Mouse (Mus musculus) forebrain, embryonic 13.5 days (tissue): ENCODE measurements around the gene Fastkd5. TPM values are rescaled to one million over a fixed set of nuclear protein-coding genes. Genes with fewer than 3 reads are reported as not detected.
A peak's percentile ranks its signal among the peaks of the same experiment; 100 is the strongest.

Experiments
- ATAC-seq: fragments of 200-750 bp; cut with Nextera tagmentation; 2 replicates; pipeline ENCODE4 v1.8.0; 2017
- H3K27ac ChIP-seq: fragments of 300-500 bp; sonication (generic); 2 replicates; pipeline ENCODE4 v1.5.1; 2015; ENCODE audit warnings: inconsistent platforms, mild to moderate bottlenecking, moderate library complexity
- H3K27me3 ChIP-seq: fragments of 300-500 bp; sonication (generic); 2 replicates; pipeline ENCODE4 v1.6.1; 2015; ENCODE audit warnings: mild to moderate bottlenecking, inconsistent platforms
- H3K36me3 ChIP-seq: fragments of 300-500 bp; sonication (generic); 2 replicates; pipeline ENCODE4 v1.6.1; 2015; ENCODE audit warnings: mild to moderate bottlenecking, inconsistent platforms; ENCODE audit not compliant: poor library complexity, severe bottlenecking
- H3K4me1 ChIP-seq: fragments of 300-500 bp; sonication (generic); 2 replicates; pipeline ENCODE4 v1.6.1; 2015; ENCODE audit warnings: inconsistent platforms
- H3K4me2 ChIP-seq: fragments of 300-500 bp; sonication (generic); 2 replicates; pipeline ENCODE4 v1.6.1; 2015; ENCODE audit warnings: inconsistent platforms, mild to moderate bottlenecking, moderate library complexity
- H3K4me3 ChIP-seq: fragments of 300-500 bp; sonication (generic); 2 replicates; pipeline ENCODE4 v1.5.1; 2015; ENCODE audit warnings: mild to moderate bottlenecking, inconsistent platforms
- H3K9ac ChIP-seq: fragments of 300-500 bp; sonication (generic); 2 replicates; pipeline ENCODE4 v1.6.1; 2015; ENCODE audit warnings: mild to moderate bottlenecking, inconsistent platforms
- H3K9me3 ChIP-seq: fragments of 300-500 bp; sonication (generic); replicated peaks from 2 replicates; pipeline ENCODE4 v1.6.1; 2016; ENCODE audit warnings: inconsistent platforms
- WGBS: fragments of 180-500 bp; shearing (Covaris S2); methylation state at CpG from one replicate; pipeline ENCODE4 v1.1.7; 2015; 5-methylcytosine and 5-hydroxymethylcytosine counted together
- polyA plus RNA-seq: library from polyadenylated mRNA; unstranded; fragments of >200 nt; fragmentation: Nextera tagmentation; extraction: Ambion mirVana; gene quantifications from 2 replicates; pipeline ENCODE4 v1.2.1, GENCODE M21; 2015

Fastkd5 gene
- polyA plus RNA-seq: 14.7 and 14.8 TPM in 2 replicates

- Histone ChIP-seq H3K4me3 (peak within 1 kb of the TSS; percentile 97), H3K9ac (peak within 1 kb of the TSS; percentile 95), H3K27me3 (peaks cover 16% of the 10 kb centered on the region), H3K4me2 (peak within 1 kb of the TSS; percentile 85), H3K27ac (peak within 1 kb of the TSS; percentile 61; the same call in 1 of the 2 replicates), H3K9me3 (no peaks in the 10 kb centered on the region), H3K4me1 (peaks cover 37% of the 10 kb centered on the region), H3K36me3 (peaks cover 31% of the 10 kb centered on the region)
- ATAC-seq: peak; percentile 92
- WGBS: 1% methylated on average over 25 of the region's 25 CpGs
Observed at GRCm38 (mm10) chr2:130629839-130630203, at the start of gene Fastkd5, which contains the start of gene Ubox5. TSS of gene Fastkd5 (minus strand) at chr2:130630027. TSS of gene Ubox5 (minus strand) at chr2:130630038.

DNA sequence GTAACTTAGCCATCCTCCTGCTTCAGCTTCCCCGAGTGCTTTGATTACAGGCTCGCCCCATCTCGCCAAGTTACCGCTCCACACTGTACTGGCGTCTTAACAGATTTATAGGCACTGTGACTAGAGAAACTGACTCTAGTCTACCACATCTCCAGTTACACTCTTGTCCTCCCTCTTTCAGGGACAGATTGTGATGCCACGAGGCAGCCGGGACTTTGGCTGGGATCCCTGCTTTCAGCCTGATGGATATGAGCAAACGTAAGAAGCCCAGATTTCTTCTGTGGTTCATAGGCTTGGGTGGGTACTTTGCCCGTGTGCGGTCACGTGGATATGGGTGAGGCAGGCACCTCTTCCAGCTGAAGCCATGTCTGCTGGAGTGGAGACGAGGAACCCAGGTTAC is 49.3 kb upstream of the Fastkd5 start:
- Histone ChIP-seq H3K9ac (no peak overlapping the region), H3K4me2 (no peak overlapping the region), H3K9me3 (no peaks in the 10 kb centered on the region), H3K36me3 (peaks cover 99% of the 10 kb centered on the region), H3K4me3 (no peak overlapping the region), H3K4me1 (no peaks in the 10 kb centered on the region), H3K27me3 (no peaks in the 10 kb centered on the region), H3K27ac (no peak overlapping the region)
- 94% methylated on average over 12 of the region's 12 CpGs for WGBS
- ATAC-seq: no peak

DNA sequence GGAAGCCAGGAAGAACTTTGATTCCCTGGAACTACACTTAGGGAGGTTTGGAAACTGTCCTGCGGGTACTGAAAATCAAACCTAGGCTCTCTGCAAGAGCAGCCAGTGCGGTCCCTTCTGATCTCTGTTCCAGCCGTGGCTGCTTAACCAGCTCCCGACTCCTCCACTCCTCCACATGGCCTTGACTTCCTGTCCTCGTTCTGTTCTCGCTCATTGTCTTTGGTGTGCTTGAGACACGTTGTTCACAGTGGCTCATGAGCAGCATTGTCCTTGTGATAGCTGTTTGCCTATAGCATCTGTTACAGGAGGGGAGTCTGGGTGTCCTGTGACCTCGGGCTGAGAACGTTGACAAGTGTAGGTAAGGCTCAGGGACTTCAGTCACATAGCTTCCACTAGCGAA is 47.4 kb upstream of the Fastkd5 start:
- H3K27ac ChIP-seq: no peak overlapping the region
- no peaks in the 10 kb centered on the region for H3K27me3 ChIP-seq
- no peak overlapping the region for H3K4me2 ChIP-seq
- WGBS: 90% methylated on average over 10 of the region's 10 CpGs
- peaks cover 97% of the 10 kb centered on the region for H3K36me3 ChIP-seq
- no peak for ATAC-seq
- no peaks in the 10 kb centered on the region for H3K4me1 ChIP-seq
- H3K9me3 ChIP-seq: no peaks in the 10 kb centered on the region
- no peak overlapping the region for H3K4me3 ChIP-seq
- H3K9ac ChIP-seq: no peak overlapping the region

DNA sequence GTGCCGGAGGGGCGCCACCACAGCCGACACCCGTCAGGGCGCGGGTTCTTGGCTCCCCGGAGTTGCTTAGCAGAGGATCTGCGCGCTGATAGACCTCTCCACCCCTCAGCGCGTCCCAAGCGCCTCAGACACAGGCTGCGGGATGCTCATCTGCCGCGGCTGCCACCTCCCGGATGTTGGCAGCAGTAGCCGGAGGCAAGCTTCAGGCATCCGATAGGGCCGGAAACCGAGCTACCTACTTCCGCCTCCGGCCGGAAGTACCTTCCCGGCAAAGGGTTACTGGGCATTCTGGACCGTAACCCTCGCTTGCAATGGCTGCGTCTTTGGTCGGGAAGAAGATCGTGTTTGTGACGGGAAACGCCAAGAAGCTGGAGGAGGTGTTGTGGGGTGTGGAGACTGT is 37.7 kb upstream of the Fastkd5 start, which contains the start of gene Itpa:
Gene Itpa (plus strand): TSS at position 52 of the 400 bp plus-strand sequence.
- peak within 1 kb of the TSS; percentile 80 for H3K9ac ChIP-seq
- peak; percentile 67 for ATAC-seq
- H3K4me1 ChIP-seq: peaks cover 40% of the 10 kb centered on the region
- H3K36me3 ChIP-seq: peaks cover 19% of the 10 kb centered on the region
- no peaks in the 10 kb centered on the region for H3K27me3 ChIP-seq
- under 1% methylated on average over 31 of the region's 31 CpGs for WGBS
- peak within 1 kb of the TSS; percentile 94 for H3K4me2 ChIP-seq
- H3K4me3 ChIP-seq: peak within 1 kb of the TSS; percentile 71
- peak within 1 kb of the TSS; percentile 80 for H3K27ac ChIP-seq
- no peaks in the 10 kb centered on the region for H3K9me3 ChIP-seq

DNA sequence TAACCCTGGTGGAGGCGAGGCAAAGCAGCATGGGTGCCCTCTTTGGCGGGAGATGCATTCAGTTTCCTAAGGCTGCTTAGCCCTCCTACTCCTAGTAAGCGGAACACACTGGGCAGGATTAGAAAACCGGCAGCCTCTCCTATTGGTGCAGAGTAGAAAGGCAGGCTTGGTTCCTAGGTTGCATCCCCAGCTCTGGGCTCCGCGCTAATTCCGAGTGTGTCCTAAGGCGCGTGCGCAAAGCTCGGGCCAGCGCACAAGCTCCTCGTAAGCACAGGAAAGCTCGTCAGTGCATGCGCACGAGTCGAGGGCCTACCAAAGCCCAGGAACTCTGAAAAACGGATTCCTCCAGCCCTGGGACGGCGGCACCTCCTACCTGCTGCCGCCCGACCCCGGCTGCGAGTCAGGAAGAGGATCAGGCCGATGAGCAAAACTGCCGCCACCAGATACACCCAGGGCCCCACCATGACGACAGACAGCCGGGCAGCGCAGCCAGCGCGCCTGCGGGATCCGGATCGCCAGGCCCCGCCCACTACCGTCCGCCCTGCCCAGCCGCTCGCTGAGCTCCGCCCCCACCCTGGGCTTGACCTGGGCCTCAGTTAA is 34.4 kb upstream of the Fastkd5 start, which contains the start of gene Ddrgk1:
Gene Ddrgk1 (minus strand): TSS at position 558 of the 600 bp plus-strand sequence.
- WGBS: under 1% methylated on average over 40 of the region's 40 CpGs

GRCm38 (mm10) chr2:130663342-130663741 is 33.5 kb upstream of the Fastkd5 start:
- no peak for ATAC-seq
- peaks cover 30% of the 10 kb centered on the region for H3K4me1 ChIP-seq
- no peaks in the 10 kb centered on the region for H3K9me3 ChIP-seq
- H3K27me3 ChIP-seq: no peaks in the 10 kb centered on the region
- H3K36me3 ChIP-seq: peaks cover 38% of the 10 kb centered on the region
- H3K9ac ChIP-seq: peak overlapping the region; percentile 93
- H3K4me2 ChIP-seq: peak overlapping the region; percentile 73
- 87% methylated on average over 11 of the region's 11 CpGs for WGBS
- H3K27ac ChIP-seq: peak overlapping the region; percentile 98
- peak overlapping the region; percentile 59 for H3K4me3 ChIP-seq

More for the DNA sequence above, 34.4 kb upstream of the Fastkd5 start, which contains the start of gene Ddrgk1:
- Histone ChIP-seq H3K9me3 (no peaks in the 10 kb centered on the region), H3K27ac (peak within 1 kb of the TSS; percentile 98), H3K9ac (peak within 1 kb of the TSS; percentile 93), H3K4me3 (peak within 1 kb of the TSS; percentile 59), H3K27me3 (no peaks in the 10 kb centered on the region), H3K4me2 (peak within 1 kb of the TSS; percentile 73), H3K36me3 (peaks cover 29% of the 10 kb centered on the region), H3K4me1 (peaks cover 38% of the 10 kb centered on the region)
- peak; percentile 97 for ATAC-seq

DNA sequence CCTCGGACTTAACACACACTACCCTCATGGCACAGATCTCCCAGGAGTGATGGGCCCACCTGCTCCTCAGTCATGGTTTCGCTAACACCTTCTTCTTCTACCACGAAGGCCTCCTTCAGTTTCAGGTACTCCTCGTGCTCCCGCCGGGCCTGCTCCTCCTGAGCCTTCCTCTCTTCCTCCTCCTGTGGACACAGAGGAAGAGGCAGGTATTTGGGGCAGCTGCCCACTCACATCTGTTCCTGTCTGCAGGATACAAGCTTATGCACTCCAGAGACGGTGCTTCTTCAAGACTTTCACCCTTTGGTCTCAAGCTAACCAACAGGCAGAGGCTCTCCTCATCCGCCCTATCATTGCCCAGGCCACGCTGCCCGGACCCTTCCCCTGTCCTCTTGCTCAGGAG is 28.7 kb upstream of the Fastkd5 start:
- Histone ChIP-seq H3K4me3 (no peak overlapping the region), H3K9me3 (no peaks in the 10 kb centered on the region), H3K9ac (no peak overlapping the region), H3K27me3 (no peaks in the 10 kb centered on the region), H3K4me1 (peaks cover 16% of the 10 kb centered on the region), H3K4me2 (no peak overlapping the region), H3K36me3 (peaks cover 84% of the 10 kb centered on the region), H3K27ac (no peak overlapping the region)
- ATAC-seq: no peak
- 95% methylated on average over 10 of the region's 10 CpGs for WGBS

- no peak overlapping the region for H3K9ac ChIP-seq
- no peaks in the 10 kb centered on the region for H3K9me3 ChIP-seq
- no peak for ATAC-seq
- H3K27me3 ChIP-seq: no peaks in the 10 kb centered on the region
- 88% methylated on average over 6 of the region's 6 CpGs for WGBS
- H3K4me2 ChIP-seq: no peak overlapping the region
- peaks cover 6% of the 10 kb centered on the region; the same call in 1 of the 2 replicates for H3K4me1 ChIP-seq
- no peak overlapping the region for H3K27ac ChIP-seq
- H3K36me3 ChIP-seq: peaks cover 94% of the 10 kb centered on the region
- H3K4me3 ChIP-seq: no peak overlapping the region
Observed at GRCm38 (mm10) chr2:130657541-130657940, 27.7 kb upstream of the Fastkd5 start.

GRCm38 (mm10) chr2:130656536-130656935 is 26.7 kb upstream of the Fastkd5 start:
- Histone ChIP-seq H3K4me2 (no peak overlapping the region), H3K9ac (no peak overlapping the region), H3K4me3 (no peak overlapping the region), H3K27me3 (no peaks in the 10 kb centered on the region), H3K36me3 (peaks cover 92% of the 10 kb centered on the region), H3K4me1 (no peaks in the 10 kb centered on the region), H3K27ac (no peak overlapping the region), H3K9me3 (no peaks in the 10 kb centered on the region)
- ATAC-seq: no peak
- WGBS: 94% methylated on average over 9 of the region's 9 CpGs

GRCm38 (mm10) chr2:130655660-130656339 is 26.0 kb upstream of the Fastkd5 start:
- Histone ChIP-seq H3K27me3 (no peaks in the 10 kb centered on the region), H3K4me3 (no peak overlapping the region), H3K4me2 (no peak overlapping the region), H3K36me3 (peaks cover 91% of the 10 kb centered on the region), H3K9ac (no peak overlapping the region), H3K9me3 (no peaks in the 10 kb centered on the region), H3K27ac (no peak overlapping the region), H3K4me1 (no peaks in the 10 kb centered on the region)
- ATAC-seq: no peak
- 92% methylated on average over 6 of the region's 6 CpGs for WGBS

GRCm38 (mm10) chr2:130653760-130654159 is 23.9 kb upstream of the Fastkd5 start:
- Histone ChIP-seq H3K9me3 (no peaks in the 10 kb centered on the region), H3K36me3 (peaks cover 83% of the 10 kb centered on the region), H3K9ac (no peak overlapping the region), H3K27ac (no peak overlapping the region), H3K4me1 (no peaks in the 10 kb centered on the region), H3K27me3 (no peaks in the 10 kb centered on the region), H3K4me3 (no peak overlapping the region), H3K4me2 (no peak overlapping the region)
- 95% methylated on average over 1 of the region's 1 CpGs for WGBS
- no peak for ATAC-seq

GRCm38 (mm10) chr2:130653303-130653702 is 23.5 kb upstream of the Fastkd5 start:
- ATAC-seq: no peak
- Histone ChIP-seq H3K4me2 (no peak overlapping the region), H3K4me1 (no peaks in the 10 kb centered on the region), H3K27ac (no peak overlapping the region), H3K27me3 (no peaks in the 10 kb centered on the region), H3K9ac (no peak overlapping the region), H3K9me3 (no peaks in the 10 kb centered on the region), H3K4me3 (no peak overlapping the region), H3K36me3 (peaks cover 79% of the 10 kb centered on the region)
- 88% methylated on average over 2 of the region's 2 CpGs for WGBS
